Mouse (Mus musculus) stomach, embryonic 16.5 days (tissue): ENCODE data around the gene Maml3. TPM values are rescaled to one million over a fixed set of nuclear protein-coding genes. Genes with fewer than 3 reads are reported as not detected.

ENCODE experiments used
- ATAC-seq: fragments of 200-750 bp; cut with Nextera tagmentation; 2 replicates; pipeline ENCODE4 v1.8.0; 2017; ENCODE audit warnings: moderate number of reproducible peaks, moderate TSS enrichment; ENCODE audit not compliant: insufficient read depth, low FRiP score
- H3K27ac ChIP-seq: fragments of 300-500 bp; sonication (generic); 2 replicates; pipeline ENCODE4 v1.5.1; 2014; ENCODE audit warnings: low read length
- H3K27me3 ChIP-seq: fragments of 300-500 bp; sonication (generic); 2 replicates; pipeline ENCODE4 v1.6.1; 2014; ENCODE audit warnings: low read length, control low read depth, mixed read lengths; ENCODE audit not compliant: control insufficient read depth, insufficient read depth
- H3K36me3 ChIP-seq: fragments of 300-500 bp; sonication (generic); 2 replicates; pipeline ENCODE4 v1.6.1; 2014; ENCODE audit warnings: low read length; ENCODE audit not compliant: control insufficient read depth, insufficient read depth
- H3K4me1 ChIP-seq: fragments of 300-500 bp; sonication (generic); 2 replicates; pipeline ENCODE4 v1.6.1; 2014; ENCODE audit warnings: low read length, control low read depth, mixed read lengths; ENCODE audit not compliant: control insufficient read depth, insufficient read depth
- H3K4me2 ChIP-seq: fragments of 300-500 bp; sonication (generic); 2 replicates; pipeline ENCODE4 v1.6.1; 2014; ENCODE audit warnings: low read depth, low read length, mixed read lengths
- H3K4me3 ChIP-seq: fragments of 300-500 bp; sonication (generic); replicated peaks from 2 replicates; pipeline ENCODE4 v1.5.1; 2014; ENCODE audit warnings: mild to moderate bottlenecking, low read length
- H3K9ac ChIP-seq: fragments of 300-500 bp; sonication (generic); 2 replicates; pipeline ENCODE4 v1.6.1; 2014; ENCODE audit warnings: low read length
- H3K9me3 ChIP-seq: fragments of 300-500 bp; sonication (generic); replicated peaks from 2 replicates; pipeline ENCODE4 v1.6.1; 2016; ENCODE audit warnings: low read length, control low read depth; ENCODE audit not compliant: control insufficient read depth
- whole genome bisulfite sequencing: fragments of 180-500 bp; shearing (Covaris S2); extraction: QIAGEN DNeasy Blood & Tissue Kit; methylation state at CpG from one replicate; pipeline ENCODE4 v1.1.7; 2014; 5-methylcytosine and 5-hydroxymethylcytosine counted together
- polyA plus RNA-seq: library from polyadenylated mRNA; unstranded; fragments of >200 nt; fragmentation: Nextera tagmentation; extraction: Ambion mirVana; gene quantifications from 2 replicates; pipeline ENCODE4 v1.2.1, GENCODE M21; 2015

The Maml3 gene
- polyA plus RNA-seq, 1 experiment from 2014 or later = 5.0 TPM

DNA sequence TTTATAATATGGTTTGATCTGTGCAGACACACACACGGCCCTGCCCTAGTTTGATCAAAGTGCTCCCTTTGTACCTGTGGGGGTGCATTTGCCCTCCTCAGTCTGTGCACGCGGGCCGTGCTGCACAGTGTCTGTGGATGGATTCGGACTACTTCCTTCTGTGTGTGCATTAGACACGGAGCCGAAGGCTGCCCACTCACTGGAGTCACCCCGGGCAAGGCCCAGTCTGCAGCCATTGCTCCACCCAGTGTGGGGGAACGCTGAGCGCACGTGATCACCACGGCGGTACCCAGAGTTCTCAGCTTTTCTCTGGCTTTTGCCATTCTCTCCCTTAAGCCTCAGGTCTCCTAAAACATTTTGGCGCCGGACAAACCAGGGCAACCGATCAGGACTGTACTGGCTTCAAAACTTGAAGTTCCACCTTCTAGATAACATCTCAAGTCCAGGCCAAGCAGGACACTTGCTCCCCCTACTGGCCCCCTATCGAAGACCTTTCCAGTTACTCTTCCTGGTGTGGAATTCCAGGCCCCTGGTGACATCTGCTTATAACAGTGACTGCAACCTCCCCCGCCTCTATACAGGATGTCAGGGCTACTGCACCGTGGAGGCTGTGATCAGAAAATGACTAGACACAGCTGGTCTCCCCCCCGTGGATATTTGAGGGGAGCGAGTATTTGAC, 431.3 kb downstream of the Maml3 start:
- WGBS = 66% methylated on average over 21 of the region's 21 CpGs
- H3K9ac ChIP-seq = no peak overlapping the region

DNA sequence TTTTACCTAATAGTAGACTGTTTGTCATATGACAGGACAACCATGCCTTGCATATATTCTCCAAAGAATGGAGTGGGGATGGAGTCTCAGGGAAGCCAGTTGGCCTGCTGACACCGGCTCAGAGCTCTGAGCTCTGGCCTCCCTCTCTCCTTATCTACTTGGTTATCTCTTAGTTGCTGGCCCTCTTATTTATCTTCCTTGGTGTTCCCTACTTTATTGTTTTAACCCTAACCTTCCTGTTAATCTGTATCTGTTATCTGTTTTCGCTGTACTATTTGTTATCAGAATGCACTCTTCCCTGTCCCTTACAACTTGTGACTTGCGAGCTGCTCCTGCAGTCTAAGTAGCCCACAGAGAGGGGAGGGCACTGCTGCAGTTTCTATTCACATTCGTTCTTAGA, 432.2 kb downstream of the Maml3 start:
- whole genome bisulfite sequencing = 48% methylated on average over 4 of the region's 4 CpGs
- Histone ChIP-seq H3K36me3 (no peaks in the 10 kb centered on the region), H3K4me1 (0 out of 2 replicates have a peak, but pooled peaks cover 3% of the 10 kb centered on the region), H3K4me3 (no peak overlapping the region), H3K27me3 (no peaks in the 10 kb centered on the region), H3K27ac (no peak overlapping the region), H3K9me3 (no peaks in the 10 kb centered on the region), H3K9ac (no peak overlapping the region), H3K4me2 (no peak overlapping the region)
- no peak for ATAC-seq

More for the DNA sequence above, 431.3 kb downstream of the Maml3 start:
- H3K9me3 ChIP-seq = no peaks in the 10 kb centered on the region
- no peak overlapping the region for H3K27ac ChIP-seq
- H3K27me3 ChIP-seq = no peaks in the 10 kb centered on the region
- no peak overlapping the region for H3K4me2 ChIP-seq
- H3K4me1 ChIP-seq = 0 out of 2 replicates have a peak, but pooled peaks cover 1% of the 10 kb centered on the region
- ATAC-seq = peak; percentile 33; the same call in 1 of the 2 replicates
- no peak overlapping the region for H3K4me3 ChIP-seq
- H3K36me3 ChIP-seq = no peaks in the 10 kb centered on the region

GRCm38 (mm10) chr3:51671071-51671469, 433.8 kb downstream of the Maml3 start:
- Histone ChIP-seq H3K27ac (no peak overlapping the region), H3K9ac (no peak overlapping the region), H3K36me3 (no peaks in the 10 kb centered on the region), H3K4me1 (0 out of 2 replicates have a peak, but pooled peaks cover 4% of the 10 kb centered on the region), H3K9me3 (no peaks in the 10 kb centered on the region), H3K4me3 (no peak overlapping the region), H3K4me2 (no peak overlapping the region), H3K27me3 (no peaks in the 10 kb centered on the region)
- 88% methylated on average over 1 of the region's 1 CpGs for WGBS
- ATAC-seq = no peak

DNA sequence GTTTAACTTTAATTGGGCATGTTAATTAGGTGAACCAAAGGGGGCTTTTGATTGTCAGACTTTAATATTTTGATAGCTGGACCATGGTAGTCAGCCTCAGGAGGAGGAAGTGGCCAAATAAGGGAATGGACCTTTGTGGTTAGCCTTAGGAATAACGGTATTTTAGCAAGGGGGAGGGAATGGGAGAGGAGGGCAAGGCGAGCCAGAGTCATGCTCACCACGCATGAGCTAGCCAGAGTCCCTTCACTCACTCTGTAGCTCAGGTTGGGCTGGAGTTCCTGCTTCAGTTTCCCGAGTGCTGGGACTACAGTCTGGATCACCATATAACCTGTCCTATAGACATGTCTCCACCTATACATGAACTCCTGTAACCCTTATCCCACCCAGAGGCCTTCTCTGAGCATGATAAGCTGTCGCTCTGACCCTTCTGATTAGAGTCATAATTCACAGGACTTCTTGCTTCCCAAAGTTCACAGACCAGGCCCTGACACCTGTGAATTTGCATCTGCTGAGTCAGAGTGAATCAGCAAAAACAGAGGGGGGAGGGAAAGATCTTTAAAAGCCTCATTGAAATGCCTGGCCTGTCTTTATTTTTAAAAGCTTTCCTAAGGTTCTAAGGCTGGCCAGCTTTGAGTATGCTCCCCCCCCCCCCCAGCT, 434.3 kb downstream of the Maml3 start:
- Histone ChIP-seq H3K4me3 (no peak overlapping the region), H3K4me2 (no peak overlapping the region), H3K27ac (no peak overlapping the region), H3K9me3 (no peaks in the 10 kb centered on the region), H3K9ac (no peak overlapping the region), H3K27me3 (no peaks in the 10 kb centered on the region), H3K4me1 (0 out of 2 replicates have a peak, but pooled peaks cover 9% of the 10 kb centered on the region), H3K36me3 (no peaks in the 10 kb centered on the region)
- WGBS = 80% methylated on average over 5 of the region's 5 CpGs
- 0 out of 2 replicates have a peak, but pooled peaks have one; percentile 30 for ATAC-seq

GRCm38 (mm10) chr3:51668607-51669006, 436.3 kb downstream of the Maml3 start:
- Histone ChIP-seq H3K4me3 (no peak overlapping the region), H3K27me3 (no peaks in the 10 kb centered on the region), H3K4me1 (0 out of 2 replicates have a peak, but pooled peaks cover 10% of the 10 kb centered on the region), H3K9me3 (no peaks in the 10 kb centered on the region), H3K9ac (no peak overlapping the region), H3K4me2 (no peak overlapping the region), H3K36me3 (no peaks in the 10 kb centered on the region), H3K27ac (no peak overlapping the region)
- no peak for ATAC-seq
- 43% methylated on average over 2 of the region's 2 CpGs for WGBS

GRCm38 (mm10) chr3:51662557-51662956, 442.3 kb downstream of the Maml3 start:
- no peaks in the 10 kb centered on the region for H3K9me3 ChIP-seq
- no peaks in the 10 kb centered on the region for H3K36me3 ChIP-seq
- peaks cover 17% of the 10 kb centered on the region; the same call in 1 of the 2 replicates for H3K4me1 ChIP-seq
- no peak for ATAC-seq
- peak overlapping the region; percentile 38 for H3K4me2 ChIP-seq
- no peaks in the 10 kb centered on the region for H3K27me3 ChIP-seq
- peak overlapping the region; percentile 51; the same call in 1 of the 2 replicates for H3K9ac ChIP-seq
- WGBS = 44% methylated on average over 6 of the region's 6 CpGs
- H3K27ac ChIP-seq = peak overlapping the region; percentile 54; the same call in 1 of the 2 replicates
- H3K4me3 ChIP-seq = peak overlapping the region; percentile 31

- 63% methylated on average over 11 of the region's 11 CpGs for WGBS
Measured at GRCm38 (mm10) chr3:51661880-51662550, 442.9 kb downstream of the Maml3 start.

GRCm38 (mm10) chr3:51661376-51661775, 443.5 kb downstream of the Maml3 start:
- Histone ChIP-seq H3K4me3 (peak overlapping the region; percentile 31), H3K27me3 (no peaks in the 10 kb centered on the region), H3K27ac (peak overlapping the region; percentile 85), H3K4me1 (peaks cover 17% of the 10 kb centered on the region; the same call in 1 of the 2 replicates), H3K9me3 (no peaks in the 10 kb centered on the region), H3K9ac (0 out of 2 replicates have a peak overlapping the region, but pooled peaks have one; percentile 13), H3K4me2 (peak overlapping the region; percentile 38), H3K36me3 (no peaks in the 10 kb centered on the region)
- no peak for ATAC-seq
- WGBS = 36% methylated on average over 5 of the region's 5 CpGs

More at GRCm38 (mm10) chr3:51661880-51662550, 442.9 kb downstream of the Maml3 start:
- H3K27me3 ChIP-seq = no peaks in the 10 kb centered on the region
- ATAC-seq = no peak
- peak overlapping the region; percentile 54 for H3K27ac ChIP-seq
- peak overlapping the region; percentile 31 for H3K4me3 ChIP-seq
- peak overlapping the region; percentile 38 for H3K4me2 ChIP-seq
- H3K36me3 ChIP-seq = no peaks in the 10 kb centered on the region
- peak overlapping the region; percentile 51; the same call in 1 of the 2 replicates for H3K9ac ChIP-seq
- H3K4me1 ChIP-seq = peaks cover 17% of the 10 kb centered on the region; the same call in 1 of the 2 replicates
- no peaks in the 10 kb centered on the region for H3K9me3 ChIP-seq
